Mouse (Mus musculus) myocyte (in vitro differentiated cells): ENCODE measurements around the gene Hs3st5.

Experiments used
- MAX ChIP-seq: IDR thresholded peaks from one replicate; pipeline ENCODE4 v1.6.1; 2011; ENCODE audit warnings: low read depth, mild to moderate bottlenecking, control low read depth
- POLR2A ChIP-seq: IDR thresholded peaks from one replicate; pipeline ENCODE4 v1.6.1; 2011; ENCODE audit warnings: low read depth, mild to moderate bottlenecking, control low read depth, moderate library complexity; ENCODE audit not compliant: insufficient read length
- SRF ChIP-seq: IDR thresholded peaks from one replicate; pipeline ENCODE4 v1.6.1; 2011; ENCODE audit warnings: low read depth; ENCODE audit not compliant: control insufficient read depth, insufficient read length
- TCF12 ChIP-seq: IDR thresholded peaks from one replicate; pipeline ENCODE4 v1.6.1; 2011; ENCODE audit warnings: mild to moderate bottlenecking, control low read depth; ENCODE audit not compliant: poor library complexity, insufficient read depth, severe bottlenecking

- TF ChIP-seq SRF, result no peak
- no peak for TF ChIP-seq MAX
- no peak for TF ChIP-seq POLR2A
- TF ChIP-seq TCF12, result no peak
These were observed 355.7 kb downstream of the Hs3st5 start for GRCm38 (mm10) chr10:36862127-36862895.
